Mouse (Mus musculus): ENCODE measurements around the gene Gpr179. TPM values are rescaled to one million over a fixed set of nuclear protein-coding genes. Genes with fewer than 3 reads are reported as not detected.
"Not testable (repeated sequence)": the region's sequence is repeated elsewhere in the genome, so short reads cannot be mapped to it uniquely, and the experiment has no call there.

Gpr179 gene
- polyA plus RNA-seq, 1 experiment from 2014 or later = 0.03 TPM

DNA sequence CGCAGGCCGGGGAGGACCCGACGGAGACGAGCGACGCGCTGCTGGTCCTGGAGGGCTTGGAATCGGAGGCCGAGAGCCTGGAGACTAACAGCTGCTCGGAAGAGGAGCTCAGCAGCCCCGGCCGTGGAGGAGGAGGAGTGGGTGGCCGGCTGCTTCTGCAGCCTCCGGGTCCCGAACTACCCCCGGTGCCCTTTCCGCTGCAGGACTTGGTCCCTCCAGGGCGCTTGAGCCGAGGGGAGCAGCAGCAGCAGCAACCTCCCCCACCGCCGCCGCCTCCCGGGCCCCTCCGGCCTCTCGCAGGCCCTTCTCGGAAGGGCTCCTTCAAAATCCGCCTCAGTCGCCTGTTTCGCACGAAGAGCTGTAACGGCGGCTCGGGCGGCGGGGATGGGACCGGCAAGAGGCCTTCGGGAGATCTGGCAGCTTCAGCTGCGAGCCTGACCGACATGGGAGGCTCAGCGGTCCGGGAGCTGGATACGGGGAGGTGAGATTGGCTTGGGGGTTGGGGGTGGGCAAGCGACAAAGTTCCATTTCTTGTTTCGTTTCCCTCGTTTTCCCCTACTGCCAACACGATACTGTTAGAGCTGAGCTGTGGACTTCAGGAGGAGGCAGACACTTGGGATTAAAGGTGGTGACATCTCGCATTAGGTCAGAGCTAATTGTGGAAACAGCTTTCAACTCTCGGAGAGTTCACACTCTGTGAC lies 11.2 kb upstream of the Gpr179 start:
- no peaks in the 10 kb centered on the region for H3K9me3 ChIP-seq (ENCODE audit: control insufficient read depth, low read length)
- H3K36me3 ChIP-seq (ENCODE audit: control insufficient read depth, insufficient read depth, low read length) = no peaks in the 10 kb centered on the region; the same call in 1 of the 2 replicates
- peaks cover 23% of the 10 kb centered on the region for H3K4me1 ChIP-seq (replicated peaks; ENCODE audit: control insufficient read depth, insufficient read depth, low read length)
- H3K27ac ChIP-seq (ENCODE audit: low read depth, low read length) = peak overlapping the region; percentile 77
- H3K27me3 ChIP-seq (replicated peaks; ENCODE audit: control insufficient read depth, insufficient read depth, low read length) = no peaks in the 10 kb centered on the region
- DNase-seq (ENCODE audit: low spot score) = peak; percentile 70
- H3K4me3 ChIP-seq (ENCODE audit: low read depth, low read length) = peak overlapping the region; percentile 97
- WGBS = under 1% methylated on average over 48 of the region's 49 CpGs
- peak; percentile 13; the same call in 1 of the 2 replicates for ATAC-seq (replicated peaks; ENCODE audit: low FRiP score)
- H3K9ac ChIP-seq (ENCODE audit: low read depth, low read length) = peak overlapping the region; percentile 98
- peak overlapping the region; percentile 75 for H3K4me2 ChIP-seq

DNA sequence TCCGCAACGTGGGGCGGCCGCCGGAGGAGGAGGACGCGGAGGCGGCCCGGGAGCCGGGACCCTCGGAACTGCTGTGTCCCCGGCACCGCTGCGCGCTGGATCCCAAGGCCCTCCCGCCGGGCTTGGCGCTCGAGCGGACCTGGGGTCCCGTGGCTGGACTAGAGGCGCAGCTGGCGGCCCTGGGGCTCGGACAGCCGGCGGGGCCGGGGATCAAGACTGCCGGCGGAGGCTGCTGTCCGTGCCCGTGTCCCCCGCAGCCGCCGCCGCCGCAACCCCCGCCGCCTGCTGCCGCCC lies 10.7 kb upstream of the Gpr179 start:
- Histone ChIP-seq H3K27ac (ENCODE audit: low read depth, low read length) (peak overlapping the region; percentile 77), H3K9me3 (ENCODE audit: control insufficient read depth, low read length) (no peaks in the 10 kb centered on the region), H3K4me1 (replicated peaks; ENCODE audit: control insufficient read depth, insufficient read depth, low read length) (peaks cover 23% of the 10 kb centered on the region), H3K27me3 (replicated peaks; ENCODE audit: control insufficient read depth, insufficient read depth, low read length) (no peaks in the 10 kb centered on the region), H3K4me2 (peak overlapping the region; percentile 75), H3K36me3 (ENCODE audit: control insufficient read depth, insufficient read depth, low read length) (no peaks in the 10 kb centered on the region), H3K4me3 (ENCODE audit: low read depth, low read length) (peak overlapping the region; percentile 97), H3K9ac (ENCODE audit: low read depth, low read length) (peak overlapping the region; percentile 98)
- ATAC-seq (replicated peaks; ENCODE audit: low FRiP score) (no peak; the same call in 1 of the 2 replicates), DNase-seq (ENCODE audit: low spot score) (peak; percentile 65)
- WGBS = under 1% methylated on average over 37 of the region's 39 CpGs

DNA sequence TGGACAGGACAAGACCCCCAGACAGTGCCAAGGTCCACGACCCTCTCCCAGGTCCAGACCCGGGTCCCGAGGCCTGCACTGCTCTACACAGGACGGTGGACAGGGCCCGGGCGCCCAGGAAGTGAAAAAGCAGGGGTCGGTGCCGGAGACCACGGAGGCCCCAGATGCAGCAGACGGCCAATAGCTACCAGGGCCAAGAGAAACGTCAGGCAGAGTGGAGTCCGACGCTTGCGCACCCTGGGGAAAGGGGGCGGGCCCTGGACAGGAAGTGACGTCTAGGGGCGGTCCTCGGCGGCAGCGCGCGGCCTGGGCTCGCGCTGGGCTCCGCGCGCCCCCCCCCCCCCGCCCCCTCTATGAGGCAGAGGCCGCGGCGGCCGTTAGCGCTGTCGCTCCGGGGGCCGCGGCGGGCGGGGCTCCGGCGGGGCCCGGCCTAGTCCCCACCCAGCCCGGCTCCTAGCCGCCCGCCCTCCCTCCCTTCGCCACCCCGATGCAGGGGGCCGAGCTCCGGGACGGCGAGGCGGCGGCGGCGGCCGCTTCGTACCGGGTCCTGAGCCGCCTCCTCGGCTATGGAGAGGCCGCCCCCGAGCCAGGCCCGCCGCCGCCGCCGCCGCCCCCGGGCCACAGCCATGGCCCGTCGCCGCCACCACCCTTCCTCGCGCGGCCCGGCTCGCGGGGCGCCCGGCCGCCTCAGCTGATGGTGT lies 10.2 kb upstream of the Gpr179 start, which contains the start of gene Socs7:
Gene Socs7 (plus strand): TSS at position 604 of the 701 bp plus-strand sequence.
- peak within 1 kb of the TSS; percentile 75 for H3K4me2 ChIP-seq
- peak within 1 kb of the TSS; percentile 98 for H3K9ac ChIP-seq (ENCODE audit: low read depth, low read length)
- under 1% methylated on average over 23 of the region's 81 CpGs for WGBS
- H3K4me3 ChIP-seq (ENCODE audit: low read depth, low read length) = peak within 1 kb of the TSS; percentile 97
- peak within 1 kb of the TSS; percentile 77 for H3K27ac ChIP-seq (ENCODE audit: low read depth, low read length)
- peak; percentile 92 for ATAC-seq (replicated peaks; ENCODE audit: low FRiP score)
- DNase-seq (ENCODE audit: low spot score) = peak; percentile 95
- H3K27me3 ChIP-seq (replicated peaks; ENCODE audit: control insufficient read depth, insufficient read depth, low read length) = no peaks in the 10 kb centered on the region
- H3K36me3 ChIP-seq (ENCODE audit: control insufficient read depth, insufficient read depth, low read length) = no peaks in the 10 kb centered on the region
- peaks cover 23% of the 10 kb centered on the region for H3K4me1 ChIP-seq (replicated peaks; ENCODE audit: control insufficient read depth, insufficient read depth, low read length)
- H3K9me3 ChIP-seq (ENCODE audit: control insufficient read depth, low read length) = no peaks in the 10 kb centered on the region

DNA sequence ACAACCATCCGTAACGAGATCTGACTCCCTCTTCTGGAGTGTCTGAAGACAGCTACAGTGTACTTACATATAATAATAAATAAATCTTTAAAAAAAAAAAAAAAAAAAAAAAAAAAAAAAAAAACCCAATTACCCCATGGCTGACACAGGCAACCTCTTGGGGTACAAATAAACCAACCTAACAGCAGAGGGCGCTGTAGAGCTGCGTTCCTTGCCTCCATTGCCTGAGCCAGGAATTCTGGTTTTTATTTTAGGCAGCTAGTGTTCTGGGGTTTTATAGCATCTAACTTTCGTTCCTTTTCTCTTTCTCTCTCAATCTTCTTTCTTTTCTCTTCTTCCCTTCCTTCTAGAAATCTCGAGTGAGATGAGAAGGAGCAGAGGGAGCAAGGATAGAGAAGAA lies 5.8 kb upstream of the Gpr179 start:
- H3K36me3 ChIP-seq (ENCODE audit: control insufficient read depth, insufficient read depth, low read length); H3K4me3 ChIP-seq (ENCODE audit: low read depth, low read length); H3K9ac ChIP-seq (ENCODE audit: low read depth, low read length); H3K27me3 ChIP-seq (replicated peaks; ENCODE audit: control insufficient read depth, insufficient read depth, low read length); H3K4me2 ChIP-seq; H3K27ac ChIP-seq (ENCODE audit: low read depth, low read length); H3K9me3 ChIP-seq (ENCODE audit: control insufficient read depth, low read length); H3K4me1 ChIP-seq (replicated peaks; ENCODE audit: control insufficient read depth, insufficient read depth, low read length); DNase-seq (ENCODE audit: low spot score); ATAC-seq (replicated peaks; ENCODE audit: low FRiP score): not testable (repeated sequence)
- 4% methylated on average over 4 of the region's 6 CpGs for WGBS

DNA sequence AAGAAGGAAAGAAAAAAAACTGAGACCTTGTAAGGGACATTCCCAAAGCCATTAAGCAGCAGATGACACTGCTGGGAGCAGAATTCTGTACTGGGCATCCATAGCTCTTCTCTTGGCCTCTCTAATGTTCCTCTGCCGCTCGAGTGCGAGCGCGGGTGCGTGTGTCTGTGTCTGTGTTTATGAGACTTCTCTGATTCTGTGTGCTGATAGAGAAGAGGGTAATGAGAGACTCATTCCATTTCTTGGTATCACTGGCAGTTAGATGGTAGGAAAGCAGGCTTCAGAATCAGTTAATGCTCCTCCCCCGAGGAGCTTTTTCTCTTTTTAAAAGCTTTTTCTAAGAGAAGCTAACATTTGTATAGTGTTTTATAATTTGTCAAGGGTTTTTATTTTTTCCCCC lies 3.4 kb upstream of the Gpr179 start:
- Histone ChIP-seq H3K4me2 (no peak overlapping the region), H3K9ac (ENCODE audit: low read depth, low read length) (no peak overlapping the region), H3K27me3 (replicated peaks; ENCODE audit: control insufficient read depth, insufficient read depth, low read length) (no peaks in the 10 kb centered on the region), H3K4me3 (ENCODE audit: low read depth, low read length) (no peak overlapping the region), H3K36me3 (ENCODE audit: control insufficient read depth, insufficient read depth, low read length) (no peaks in the 10 kb centered on the region), H3K27ac (ENCODE audit: low read depth, low read length) (no peak overlapping the region), H3K9me3 (ENCODE audit: control insufficient read depth, low read length) (no peaks in the 10 kb centered on the region), H3K4me1 (replicated peaks; ENCODE audit: control insufficient read depth, insufficient read depth, low read length) (no peaks in the 10 kb centered on the region)
- no peak for ATAC-seq (replicated peaks; ENCODE audit: low FRiP score)
- DNase-seq (ENCODE audit: low spot score) = no peak
- WGBS = 82% methylated on average over 7 of the region's 7 CpGs

DNA sequence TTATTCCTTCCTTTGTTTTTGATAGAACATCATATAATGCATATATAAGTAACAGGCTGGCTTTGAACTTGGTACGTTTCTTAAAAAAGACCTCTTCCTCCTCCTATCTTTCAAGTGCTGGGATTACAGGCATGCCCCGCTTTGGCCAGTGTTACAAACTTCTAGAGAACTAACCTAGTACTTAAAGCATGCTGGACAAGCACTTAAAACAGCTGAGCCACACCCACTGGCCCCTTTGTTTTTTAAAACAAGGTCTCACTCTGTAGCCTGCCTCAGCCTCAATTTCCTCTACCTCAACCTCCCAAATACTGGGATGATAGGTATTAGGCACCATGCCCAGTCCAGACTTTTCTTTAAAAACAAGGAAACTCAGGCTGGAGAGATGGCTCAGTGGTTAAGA lies 2.8 kb upstream of the Gpr179 start:
- Histone ChIP-seq H3K9ac (ENCODE audit: low read depth, low read length) (no peak overlapping the region), H3K4me2 (no peak overlapping the region), H3K9me3 (ENCODE audit: control insufficient read depth, low read length) (no peaks in the 10 kb centered on the region), H3K4me3 (ENCODE audit: low read depth, low read length) (no peak overlapping the region), H3K4me1 (replicated peaks; ENCODE audit: control insufficient read depth, insufficient read depth, low read length) (no peaks in the 10 kb centered on the region), H3K27me3 (replicated peaks; ENCODE audit: control insufficient read depth, insufficient read depth, low read length) (no peaks in the 10 kb centered on the region), H3K36me3 (ENCODE audit: control insufficient read depth, insufficient read depth, low read length) (no peaks in the 10 kb centered on the region), H3K27ac (ENCODE audit: low read depth, low read length) (no peak overlapping the region)
- ATAC-seq (replicated peaks; ENCODE audit: low FRiP score) = no peak
- DNase-seq (ENCODE audit: low spot score) = no peak
- 73% methylated on average over 2 of the region's 2 CpGs for WGBS

DNA sequence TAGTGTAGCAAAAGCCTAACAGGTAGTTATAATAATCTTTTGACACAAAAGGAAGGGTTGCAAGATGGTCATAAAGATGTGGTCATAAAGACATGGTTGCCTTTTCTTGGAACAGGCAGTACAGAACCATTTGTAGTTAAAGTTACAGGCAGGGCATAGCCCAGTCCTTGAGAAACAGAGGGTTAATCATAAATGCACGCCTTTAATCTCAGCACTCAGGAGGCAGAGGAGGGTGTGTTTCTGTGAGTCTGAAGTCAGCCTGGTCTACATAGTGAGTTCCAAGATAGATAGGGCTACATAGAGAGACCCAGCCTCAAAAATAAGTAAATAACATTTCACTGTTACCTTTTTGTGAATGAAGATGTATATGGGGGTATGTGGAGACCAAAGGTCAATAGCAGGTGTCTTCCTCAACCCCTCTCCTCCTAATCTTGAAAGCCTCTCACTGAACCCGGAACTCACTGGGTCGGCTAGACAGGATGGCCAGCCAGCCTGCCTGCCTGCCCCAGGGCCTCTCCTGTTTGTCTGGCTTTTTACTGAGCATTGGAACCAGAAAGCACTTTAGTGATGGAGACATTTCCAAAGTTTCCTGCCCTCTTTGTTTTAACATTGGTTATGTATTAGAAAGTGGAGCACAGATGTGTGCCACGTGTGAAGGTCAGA lies 1.2 kb upstream of the Gpr179 start:
- no peaks in the 10 kb centered on the region for H3K27me3 ChIP-seq (replicated peaks; ENCODE audit: control insufficient read depth, insufficient read depth, low read length)
- no peak for ATAC-seq (replicated peaks; ENCODE audit: low FRiP score)
- no peaks in the 10 kb centered on the region; the same call in 1 of the 2 replicates for H3K4me1 ChIP-seq (replicated peaks; ENCODE audit: control insufficient read depth, insufficient read depth, low read length)
- DNase-seq (ENCODE audit: low spot score) = no peak
- H3K9ac ChIP-seq (ENCODE audit: low read depth, low read length) = no peak overlapping the region
- no peaks in the 10 kb centered on the region for H3K9me3 ChIP-seq (ENCODE audit: control insufficient read depth, low read length)
- H3K4me3 ChIP-seq (ENCODE audit: low read depth, low read length) = no peak overlapping the region
- no peaks in the 10 kb centered on the region for H3K36me3 ChIP-seq (ENCODE audit: control insufficient read depth, insufficient read depth, low read length)
- no peak overlapping the region for H3K27ac ChIP-seq (ENCODE audit: low read depth, low read length)
- no peak overlapping the region for H3K4me2 ChIP-seq
- 64% methylated on average over 4 of the region's 4 CpGs for WGBS

DNA sequence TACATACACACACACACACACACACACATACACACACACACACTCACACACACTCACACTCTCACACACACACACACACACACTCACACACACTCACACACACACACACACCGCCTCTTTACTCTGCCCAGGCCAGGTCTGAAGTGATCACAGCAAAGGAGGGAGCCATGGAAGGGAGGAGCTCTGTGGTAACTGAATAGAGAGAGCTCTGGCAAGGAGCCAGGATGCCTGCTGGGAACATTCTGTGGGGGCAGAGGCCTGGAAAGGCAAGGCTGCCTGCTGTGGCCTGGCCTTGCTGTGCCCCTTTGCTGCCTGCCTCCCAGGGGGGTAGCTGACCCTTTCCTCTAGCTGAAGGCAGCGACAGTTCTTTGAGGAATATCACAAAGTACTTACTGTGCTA lies 1.8 kb downstream of the Gpr179 start:
- no peak overlapping the region for H3K4me2 ChIP-seq
- ATAC-seq (replicated peaks; ENCODE audit: low FRiP score) (no peak), DNase-seq (ENCODE audit: low spot score) (no peak)
- H3K4me1 ChIP-seq (replicated peaks; ENCODE audit: control insufficient read depth, insufficient read depth, low read length) = no peaks in the 10 kb centered on the region; the same call in 1 of the 2 replicates
- H3K36me3 ChIP-seq (ENCODE audit: control insufficient read depth, insufficient read depth, low read length) = no peaks in the 10 kb centered on the region
- no peak overlapping the region for H3K27ac ChIP-seq (ENCODE audit: low read depth, low read length)
- H3K9me3 ChIP-seq (ENCODE audit: control insufficient read depth, low read length) = no peaks in the 10 kb centered on the region
- H3K27me3 ChIP-seq (replicated peaks; ENCODE audit: control insufficient read depth, insufficient read depth, low read length) = peaks cover 5% of the 10 kb centered on the region; the same call in 1 of the 2 replicates
- no peak overlapping the region for H3K4me3 ChIP-seq (ENCODE audit: low read depth, low read length)
- 38% methylated on average over 2 of the region's 2 CpGs for WGBS
- no peak overlapping the region for H3K9ac ChIP-seq (ENCODE audit: low read depth, low read length)
